Mouse (Mus musculus): ENCODE measurements around the gene Gm20388.

Gm20388 gene

GRCm38 (mm10) chr8:121072406-121073130, 1161.9 kb downstream of the Gm20388 start:
- DNase-seq (ENCODE audit: extremely low spot score), result no peak

DNA sequence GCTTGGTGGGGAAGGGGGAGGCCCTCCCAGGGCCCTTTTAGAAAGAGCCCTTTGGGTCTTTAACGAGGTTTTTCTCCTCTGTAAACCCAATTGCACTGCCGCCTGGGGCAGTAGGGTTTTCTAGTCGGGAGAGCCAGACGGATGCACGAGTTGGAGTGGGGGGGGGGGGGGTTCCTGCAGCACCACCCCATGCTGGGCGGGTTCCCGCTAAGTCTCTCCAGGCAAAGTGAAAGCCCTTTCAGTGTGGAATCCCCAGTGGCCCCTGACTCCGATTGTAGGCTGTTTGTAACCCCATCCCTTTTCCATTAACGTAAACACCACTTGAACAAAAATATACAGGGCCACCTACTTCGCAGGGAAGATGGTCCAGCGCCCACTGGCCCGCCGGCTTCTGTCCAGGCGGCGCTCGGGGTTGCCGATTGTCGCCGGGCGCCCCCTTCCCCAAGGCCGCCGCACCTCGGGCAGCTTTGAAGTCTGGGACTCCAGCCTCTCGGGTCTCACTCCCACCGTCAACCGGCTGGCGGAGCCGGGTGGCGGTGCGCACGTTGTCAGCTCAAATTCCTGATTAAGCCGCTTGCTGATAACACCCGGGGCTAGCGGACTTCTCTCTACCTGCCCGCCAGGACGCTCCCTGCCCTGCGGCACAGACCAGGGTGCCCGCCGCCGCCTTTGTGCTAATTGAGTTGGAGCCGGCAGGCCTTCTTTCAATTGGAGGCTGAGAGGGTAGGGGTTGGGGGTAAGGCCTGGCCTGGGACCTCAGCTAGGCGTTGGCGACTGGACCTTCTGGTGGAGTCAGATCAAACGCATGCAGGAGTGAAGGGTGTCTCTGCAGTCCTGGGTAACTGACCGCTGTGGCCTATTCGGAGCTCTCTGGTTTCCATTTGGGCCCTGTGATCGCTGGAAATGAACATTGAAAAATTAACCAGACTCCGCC, 1162.8 kb downstream of the Gm20388 start:
- no peak for DNase-seq (ENCODE audit: extremely low spot score)

DNA sequence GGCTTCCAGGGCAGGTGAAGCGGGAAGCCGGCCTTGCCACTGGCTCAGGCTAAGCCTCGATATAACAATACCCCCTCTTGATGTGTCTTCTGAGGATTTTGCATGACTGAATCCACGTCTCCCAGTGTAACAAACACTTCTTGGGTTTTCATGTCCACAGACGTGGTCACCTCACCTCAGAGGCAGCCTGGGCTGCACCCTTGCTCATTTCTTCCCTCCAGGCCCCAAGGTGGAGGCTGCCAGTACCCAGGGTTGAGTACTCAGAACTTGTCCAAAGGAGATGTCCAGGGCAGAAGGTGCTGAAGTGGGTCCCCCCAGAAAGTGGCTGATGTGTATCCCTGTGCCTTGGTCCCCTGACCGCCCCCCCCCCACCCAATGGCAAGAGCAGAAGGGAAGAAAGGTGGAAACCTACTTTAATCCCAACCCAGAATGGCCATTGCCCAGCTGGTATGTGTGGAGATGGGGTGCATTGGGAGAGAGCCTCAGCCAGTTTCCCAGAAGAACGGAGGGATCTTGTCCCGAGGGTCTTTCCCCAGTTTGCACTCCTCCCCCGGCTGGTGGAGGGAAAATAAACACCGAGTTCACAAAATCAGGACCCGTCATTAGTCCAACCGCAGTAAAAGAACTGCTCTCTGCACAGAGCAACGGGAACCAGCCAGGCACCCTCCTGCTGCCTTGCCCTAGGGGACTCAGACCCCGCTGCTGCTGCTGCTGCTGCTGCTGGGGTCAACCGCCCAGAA, 1163.6 kb downstream of the Gm20388 start:
- no peak for DNase-seq (ENCODE audit: extremely low spot score)

GRCm38 (mm10) chr8:121074848-121075145, 1164.2 kb downstream of the Gm20388 start:
- no peak for DNase-seq (ENCODE audit: extremely low spot score)

DNA sequence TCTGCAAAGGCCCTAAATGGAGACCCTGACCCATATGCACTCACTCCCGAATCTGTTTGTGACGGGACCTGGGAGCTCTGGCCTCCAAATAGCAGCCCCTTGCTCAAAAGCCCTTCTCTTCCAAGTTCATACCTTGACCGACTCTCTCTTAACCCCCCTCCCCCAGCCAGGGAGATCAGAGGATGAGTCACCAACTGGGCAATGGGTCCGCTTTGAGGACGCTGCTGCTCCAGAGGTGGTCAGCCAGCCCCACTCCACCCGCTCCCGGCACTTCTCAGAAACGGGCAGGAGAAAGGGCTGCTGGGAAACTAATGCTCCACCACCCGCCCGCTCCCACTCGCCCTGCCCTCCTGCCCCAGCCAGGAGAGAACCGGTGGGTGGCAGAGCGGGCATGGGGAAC, 1165.3 kb downstream of the Gm20388 start:
- no peak for DNase-seq (ENCODE audit: extremely low spot score)

GRCm38 (mm10) chr8:121076555-121076954, 1165.9 kb downstream of the Gm20388 start:
- DNase-seq (ENCODE audit: extremely low spot score), result no peak

DNA sequence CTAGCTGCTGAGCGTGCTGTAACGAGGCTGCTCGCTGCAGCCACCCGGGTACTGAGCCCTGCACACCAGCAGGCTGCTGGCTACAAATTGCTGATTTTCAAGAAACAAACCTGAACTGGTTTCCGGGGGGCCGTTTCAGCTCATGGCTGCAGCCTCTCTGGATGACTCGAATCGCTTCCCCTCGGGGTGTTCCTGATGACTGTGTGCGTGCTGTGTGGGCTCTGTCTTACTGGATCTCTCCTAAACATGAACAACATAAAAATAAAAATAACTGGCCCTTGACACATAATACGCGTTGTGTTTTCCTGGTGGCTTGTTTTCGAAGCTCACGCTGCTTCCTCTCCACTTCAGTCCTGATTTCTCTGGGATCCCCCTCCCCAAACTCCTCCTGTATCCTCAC, 1168.1 kb downstream of the Gm20388 start:
- DNase-seq (ENCODE audit: extremely low spot score), result no peak

DNA sequence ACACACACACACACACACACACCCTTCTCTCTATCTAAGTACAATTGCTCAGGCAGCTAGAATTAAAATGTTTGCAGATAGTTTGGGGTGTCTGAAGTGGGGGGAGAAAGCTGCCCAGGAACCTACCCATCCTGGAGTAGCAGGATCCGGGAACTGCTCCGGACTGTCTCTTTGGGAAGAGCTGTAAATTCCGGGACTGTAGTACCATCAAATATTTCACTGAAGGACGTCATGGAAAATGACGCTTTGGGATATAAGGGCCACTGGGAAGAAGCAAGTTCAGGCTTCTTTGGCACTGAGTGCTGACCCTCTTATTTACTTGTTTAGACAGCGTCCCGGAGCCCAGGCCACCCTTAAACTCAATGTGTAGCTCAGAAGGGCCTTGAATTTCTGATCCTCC, 1168.6 kb downstream of the Gm20388 start:
- no peak for DNase-seq (ENCODE audit: extremely low spot score)

- DNase-seq (ENCODE audit: extremely low spot score), result no peak
Measured at GRCm38 (mm10) chr8:121079944-121080343, 1169.3 kb downstream of the Gm20388 start.

- no peak for DNase-seq (ENCODE audit: extremely low spot score)
Measured at GRCm38 (mm10) chr8:121080361-121081090, 1169.9 kb downstream of the Gm20388 start.

DNA sequence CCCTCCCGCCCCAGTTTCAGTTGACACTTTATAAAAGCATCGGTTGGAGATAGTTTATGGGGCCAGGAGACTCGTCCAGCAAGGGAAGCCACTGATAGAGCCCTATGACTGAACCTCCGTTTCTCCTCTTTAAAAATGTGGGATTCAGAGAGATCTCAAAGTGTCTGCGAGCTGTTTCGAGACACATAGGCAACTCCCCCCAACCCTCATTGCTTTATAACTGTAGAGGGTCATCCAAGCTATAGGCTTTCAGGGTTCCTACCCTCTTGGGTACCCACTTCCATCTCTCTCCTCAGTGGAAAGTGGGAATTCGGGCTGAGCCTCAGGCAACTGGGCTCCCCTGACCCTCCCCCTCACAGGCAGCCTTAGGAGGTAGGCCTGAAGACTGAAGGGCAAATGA, 1170.8 kb downstream of the Gm20388 start:
- DNase-seq (ENCODE audit: extremely low spot score), result no peak

GRCm38 (mm10) chr8:121082218-121083092, 1171.8 kb downstream of the Gm20388 start:
- DNase-seq (ENCODE audit: extremely low spot score), result no peak

- DNase-seq (ENCODE audit: extremely low spot score), result peak; percentile 84
Measured at GRCm38 (mm10) chr8:121083093-121083935, 1172.7 kb downstream of the Gm20388 start.

DNA sequence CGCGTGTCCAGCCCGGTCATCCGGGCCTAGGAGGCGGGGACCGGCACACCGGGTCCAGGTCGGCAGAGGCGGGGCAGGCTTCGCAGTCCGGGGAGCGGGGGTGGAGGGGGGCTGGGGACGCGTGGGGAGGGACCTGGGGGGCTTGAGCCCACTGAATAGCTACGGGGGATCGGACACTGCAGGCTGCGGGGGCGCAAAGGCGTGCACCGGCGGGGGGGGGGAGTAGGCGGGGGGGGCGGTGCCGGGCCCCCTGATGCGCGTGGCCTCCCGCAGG, 1173.2 kb downstream of the Gm20388 start:
- no peak for DNase-seq (ENCODE audit: extremely low spot score)

DNA sequence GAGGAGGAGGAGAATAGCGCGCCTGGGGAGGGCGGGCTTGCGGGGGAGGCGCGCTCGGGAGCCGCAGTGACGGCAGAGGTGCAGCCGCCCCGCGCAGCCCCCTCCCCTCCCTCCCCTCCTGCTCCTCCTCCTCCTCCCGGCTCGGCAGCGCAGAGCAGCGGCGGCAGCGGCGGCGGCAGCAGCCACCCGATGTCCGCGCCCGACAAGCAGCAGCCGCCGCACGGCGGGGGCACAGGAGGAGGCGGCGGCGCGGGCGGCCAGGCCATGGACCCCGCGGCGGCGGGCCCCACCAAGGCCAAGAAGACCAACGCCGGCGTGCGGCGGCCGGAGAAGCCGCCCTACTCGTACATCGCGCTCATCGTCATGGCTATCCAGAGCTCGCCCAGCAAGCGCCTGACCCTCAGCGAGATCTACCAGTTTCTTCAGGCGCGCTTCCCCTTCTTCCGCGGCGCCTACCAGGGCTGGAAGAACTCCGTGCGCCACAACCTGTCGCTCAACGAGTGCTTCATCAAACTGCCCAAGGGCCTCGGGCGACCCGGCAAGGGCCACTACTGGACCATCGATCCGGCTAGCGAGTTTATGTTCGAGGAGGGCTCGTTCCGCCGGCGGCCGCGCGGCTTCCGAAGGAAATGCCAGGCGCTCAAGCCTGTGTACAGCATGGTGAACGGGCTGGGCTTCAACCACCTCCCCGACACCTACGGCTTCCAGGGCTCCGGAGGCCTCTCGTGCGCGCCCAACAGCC, 1173.7 kb downstream of the Gm20388 start, which contains the start of gene Foxf1:
TSS of gene Foxf1 (plus strand) at position 177 of the 742 bp plus-strand sequence.
- DNase-seq (ENCODE audit: extremely low spot score), result no peak

GRCm38 (mm10) chr8:121085011-121085410, 1174.4 kb downstream of the Gm20388 start:
- DNase-seq (ENCODE audit: extremely low spot score), result no peak

DNA sequence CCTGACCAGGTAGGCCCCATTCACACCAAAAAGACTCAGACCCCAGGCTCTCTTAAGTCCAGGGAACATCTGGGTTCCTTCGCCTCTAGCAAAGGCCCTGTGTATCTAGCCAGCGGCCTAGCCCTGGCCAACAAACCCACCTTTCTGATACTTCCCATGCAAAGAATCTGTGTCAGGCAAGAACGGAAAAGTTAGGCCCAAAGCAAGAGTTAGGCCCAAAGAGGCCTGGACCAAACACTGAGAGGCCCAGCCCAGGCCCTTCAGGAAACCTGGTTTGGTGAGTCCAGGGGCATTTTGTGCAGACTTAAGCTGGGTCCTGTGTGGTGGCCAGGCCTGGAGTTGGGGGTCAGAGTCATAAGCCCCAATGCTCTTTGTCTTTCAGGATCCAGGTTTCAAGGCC, 1174.9 kb downstream of the Gm20388 start:
- no peak for DNase-seq (ENCODE audit: extremely low spot score)

DNA sequence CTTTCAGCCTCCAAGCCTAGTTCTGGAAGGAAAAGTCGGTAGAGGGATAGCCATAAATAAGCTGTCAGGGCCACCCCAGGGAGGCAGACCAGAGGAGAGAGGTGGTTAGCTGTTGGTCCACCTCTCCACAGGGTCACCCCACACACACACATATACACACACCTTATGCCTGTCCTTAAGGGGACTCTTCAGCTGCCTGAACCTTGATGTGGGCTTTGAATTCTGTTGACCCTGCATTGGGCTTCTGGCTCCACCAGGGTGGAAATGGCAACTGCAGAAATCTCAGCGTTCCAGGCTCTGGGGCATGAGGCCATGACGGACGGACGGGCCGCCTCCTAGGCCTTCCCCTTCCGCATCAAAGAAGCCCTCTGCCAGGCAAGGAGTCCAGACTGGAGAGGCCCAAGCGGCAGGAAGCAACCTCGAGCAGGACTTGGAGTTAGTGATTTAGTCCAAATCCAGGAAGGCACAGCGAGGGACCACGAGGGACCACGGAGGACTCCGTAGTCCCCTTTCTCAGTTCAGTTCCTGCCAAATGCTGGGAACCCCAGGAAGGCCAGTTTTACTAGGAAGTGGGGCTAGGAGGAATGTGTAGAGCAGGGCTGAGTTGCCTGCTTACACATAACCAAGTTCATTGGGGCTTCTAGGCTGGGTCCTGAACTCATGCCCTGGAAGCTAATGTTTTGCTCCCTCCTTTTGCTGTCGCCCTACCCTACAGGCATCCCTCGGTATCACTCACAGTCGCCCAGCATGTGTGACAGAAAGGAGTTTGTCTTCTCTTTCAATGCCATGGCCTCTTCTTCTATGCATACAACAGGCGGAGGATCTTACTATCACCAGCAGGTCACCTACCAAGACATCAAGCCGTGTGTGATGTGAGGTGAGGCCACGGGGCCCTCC, 1175.6 kb downstream of the Gm20388 start:
- DNase-seq (ENCODE audit: extremely low spot score), result no peak

Data from embryo, embryonic 9.5 days (tissue).